In the genomic region with DNA sequence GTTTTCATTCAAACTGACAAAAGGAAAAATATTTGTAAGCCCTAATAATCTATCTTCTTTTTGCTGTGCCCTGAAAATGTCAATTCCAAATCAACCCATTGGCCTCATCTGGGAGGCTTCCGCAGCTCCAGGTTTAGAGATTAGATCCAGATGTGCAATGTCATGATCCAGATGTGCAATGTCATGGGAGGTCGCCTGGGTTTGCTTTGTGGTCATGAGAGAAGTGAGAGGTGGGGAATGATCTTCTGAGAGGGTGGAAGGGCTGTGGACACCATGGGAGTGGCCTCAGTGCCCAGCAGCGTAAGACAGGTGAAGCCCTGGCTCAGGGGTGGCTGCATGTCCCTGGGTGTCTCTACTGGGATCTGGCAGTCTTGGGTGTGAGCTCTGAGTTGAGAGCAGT, we compare ENCODE assay signal across 9 mouse cellular contexts. TPM values are rescaled to one million over a fixed set of nuclear protein-coding genes. Genes with fewer than 3 reads are reported as not detected.
"Had no signal": no experiment of that assay in that cellular context is flagged by ENCODE, and none has a peak within 500 bp of the region (broad histone marks: within the 10 kb centered on the region; RNA-seq: fewer than 3 reads in every experiment).

No protein-coding gene starts in this region.

- DNase-seq: kidney, adult 9 months; kidney, postnatal 14 days; kidney, postnatal 4 days; left cerebral cortex, postnatal 4 days; liver, postnatal 0 days; lung, embryonic 14.5 days; lung, postnatal 36 days; thymus, adult 18-20 months had no signal

RNA-seq across cellular contexts. Expression of gene Kcnmb1, which starts 39.8 kb away (rescaled TPM):
- total RNA-seq: megakaryocyte-erythroid progenitor cell, adult 5-6 weeks had no signal
